Mouse (Mus musculus): ENCODE data around the gene Pde8a. TPM values are rescaled to one million over a fixed set of nuclear protein-coding genes. Genes with fewer than 3 reads are reported as not detected.
A peak's percentile ranks its signal among the peaks of the same experiment; 100 is the strongest.

The Pde8a gene
- polyA plus RNA-seq, 1 experiment from 2014 or later = 2.0 TPM

GRCm38 (mm10) chr7:81343316-81343715 lies 129.9 kb downstream of the Pde8a start:
- 11% methylated on average over 8 of the region's 8 CpGs for WGBS (ENCODE audit: insufficient replicate concordance)
- Histone ChIP-seq H3K27ac (peak overlapping the region; percentile 88), H3K4me2 (peak overlapping the region; percentile 85), H3K9ac (peak overlapping the region; percentile 99), H3K27me3 (replicated peaks) (peaks cover 7% of the 10 kb centered on the region; the same call in 1 of the 2 replicates), H3K4me1 (peaks cover 37% of the 10 kb centered on the region), H3K9me3 (replicated peaks) (no peaks in the 10 kb centered on the region), H3K36me3 (peaks cover 62% of the 10 kb centered on the region), H3K4me3 (peak overlapping the region; percentile 94)
- no peak for ATAC-seq

GRCm38 (mm10) chr7:81343831-81344230 lies 130.4 kb downstream of the Pde8a start:
- H3K27ac ChIP-seq = peak overlapping the region; percentile 88

GRCm38 (mm10) chr7:81344544-81345446 lies 131.4 kb downstream of the Pde8a start, which contains the start of gene Rps17:
Gene Rps17, minus strand, starts transcription at chr7:81345254.
- peaks cover 7% of the 10 kb centered on the region; the same call in 1 of the 2 replicates for H3K27me3 ChIP-seq (replicated peaks)
- under 1% methylated on average over 85 of the region's 85 CpGs for WGBS (ENCODE audit: insufficient replicate concordance)
- ATAC-seq = peak; percentile 84
- H3K4me3 ChIP-seq = peak within 1 kb of the TSS; percentile 94
- peaks cover 37% of the 10 kb centered on the region for H3K4me1 ChIP-seq
- H3K36me3 ChIP-seq = peaks cover 48% of the 10 kb centered on the region
- H3K27ac ChIP-seq = peak within 1 kb of the TSS; percentile 88
- H3K4me2 ChIP-seq = peak within 1 kb of the TSS; percentile 85
- H3K9me3 ChIP-seq (replicated peaks) = no peaks in the 10 kb centered on the region
- peak within 1 kb of the TSS; percentile 99 for H3K9ac ChIP-seq

More at GRCm38 (mm10) chr7:81343831-81344230, 130.4 kb downstream of the Pde8a start:
- no peaks in the 10 kb centered on the region for H3K9me3 ChIP-seq (replicated peaks)
- H3K4me1 ChIP-seq = peaks cover 37% of the 10 kb centered on the region
- peaks cover 7% of the 10 kb centered on the region; the same call in 1 of the 2 replicates for H3K27me3 ChIP-seq (replicated peaks)
- peak overlapping the region; percentile 99 for H3K9ac ChIP-seq
- WGBS (ENCODE audit: insufficient replicate concordance) = 4% methylated on average over 10 of the region's 10 CpGs
- H3K36me3 ChIP-seq = peaks cover 57% of the 10 kb centered on the region
- no peak for ATAC-seq
- H3K4me2 ChIP-seq = peak overlapping the region; percentile 85
- H3K4me3 ChIP-seq = peak overlapping the region; percentile 94

- Histone ChIP-seq H3K4me2 (peak overlapping the region; percentile 85), H3K27me3 (replicated peaks) (peaks cover 8% of the 10 kb centered on the region), H3K27ac (no peak overlapping the region), H3K4me1 (peaks cover 37% of the 10 kb centered on the region), H3K9ac (peak overlapping the region; percentile 72), H3K4me3 (peak overlapping the region; percentile 94), H3K36me3 (peaks cover 40% of the 10 kb centered on the region), H3K9me3 (replicated peaks) (no peaks in the 10 kb centered on the region)
- ATAC-seq = no peak
- WGBS (ENCODE audit: insufficient replicate concordance) = 55% methylated on average over 15 of the region's 15 CpGs
Measured at GRCm38 (mm10) chr7:81345447-81346170, 132.2 kb downstream of the Pde8a start.

GRCm38 (mm10) chr7:81348206-81348605 lies 134.8 kb downstream of the Pde8a start:
- WGBS (ENCODE audit: insufficient replicate concordance) = 57% methylated on average over 7 of the region's 7 CpGs
- H3K4me2 ChIP-seq = no peak overlapping the region
- no peak overlapping the region for H3K9ac ChIP-seq
- H3K4me3 ChIP-seq = no peak overlapping the region
- H3K4me1 ChIP-seq = peaks cover 18% of the 10 kb centered on the region
- H3K27ac ChIP-seq = no peak overlapping the region
- H3K27me3 ChIP-seq (replicated peaks) = peaks cover 15% of the 10 kb centered on the region
- peaks cover 14% of the 10 kb centered on the region for H3K36me3 ChIP-seq
- H3K9me3 ChIP-seq (replicated peaks) = no peaks in the 10 kb centered on the region
- ATAC-seq = no peak

GRCm38 (mm10) chr7:81351826-81352225 lies 138.4 kb downstream of the Pde8a start:
- Histone ChIP-seq H3K4me1 (no peaks in the 10 kb centered on the region), H3K4me2 (no peak overlapping the region), H3K27me3 (replicated peaks) (peaks cover 19% of the 10 kb centered on the region), H3K9me3 (replicated peaks) (no peaks in the 10 kb centered on the region), H3K4me3 (no peak overlapping the region), H3K27ac (no peak overlapping the region), H3K36me3 (no peaks in the 10 kb centered on the region), H3K9ac (no peak overlapping the region)
- no peak for ATAC-seq
- 72% methylated on average over 4 of the region's 4 CpGs for WGBS (ENCODE audit: insufficient replicate concordance)

GRCm38 (mm10) chr7:81355746-81356145 lies 142.3 kb downstream of the Pde8a start:
- no peak overlapping the region for H3K4me2 ChIP-seq

GRCm38 (mm10) chr7:81356360-81356759 lies 143.0 kb downstream of the Pde8a start:
- H3K9ac ChIP-seq = no peak overlapping the region
- WGBS (ENCODE audit: insufficient replicate concordance) = 62% methylated on average over 1 of the region's 1 CpGs
- no peak overlapping the region for H3K27ac ChIP-seq
- H3K36me3 ChIP-seq = no peaks in the 10 kb centered on the region
- no peak overlapping the region for H3K4me2 ChIP-seq
- no peaks in the 10 kb centered on the region for H3K4me1 ChIP-seq
- no peak for ATAC-seq
- peaks cover 25% of the 10 kb centered on the region for H3K27me3 ChIP-seq (replicated peaks)
- no peaks in the 10 kb centered on the region for H3K9me3 ChIP-seq (replicated peaks)
- no peak overlapping the region for H3K4me3 ChIP-seq

More at GRCm38 (mm10) chr7:81355746-81356145, 142.3 kb downstream of the Pde8a start:
- peaks cover 27% of the 10 kb centered on the region for H3K27me3 ChIP-seq (replicated peaks)
- no peaks in the 10 kb centered on the region for H3K9me3 ChIP-seq (replicated peaks)
- no peak overlapping the region for H3K9ac ChIP-seq
- H3K4me1 ChIP-seq = no peaks in the 10 kb centered on the region
- H3K4me3 ChIP-seq = no peak overlapping the region
- no peak for ATAC-seq
- WGBS (ENCODE audit: insufficient replicate concordance) = 69% methylated on average over 7 of the region's 7 CpGs
- no peak overlapping the region for H3K27ac ChIP-seq
- H3K36me3 ChIP-seq = no peaks in the 10 kb centered on the region

GRCm38 (mm10) chr7:81356975-81357374 lies 143.6 kb downstream of the Pde8a start:
- WGBS (ENCODE audit: insufficient replicate concordance) = 68% methylated on average over 7 of the region's 7 CpGs
- H3K4me1 ChIP-seq = no peaks in the 10 kb centered on the region

GRCm38 (mm10) chr7:81367946-81368345 lies 154.6 kb downstream of the Pde8a start:
- Histone ChIP-seq H3K27me3 (replicated peaks) (peaks cover 6% of the 10 kb centered on the region), H3K9ac (no peak overlapping the region), H3K4me1 (no peaks in the 10 kb centered on the region), H3K9me3 (replicated peaks) (no peaks in the 10 kb centered on the region), H3K27ac (no peak overlapping the region), H3K36me3 (no peaks in the 10 kb centered on the region), H3K4me2 (no peak overlapping the region), H3K4me3 (no peak overlapping the region)
- no peak for ATAC-seq
- WGBS (ENCODE audit: insufficient replicate concordance) = 64% methylated on average over 3 of the region's 3 CpGs

More at GRCm38 (mm10) chr7:81356975-81357374, 143.6 kb downstream of the Pde8a start:
- H3K4me3 ChIP-seq = no peak overlapping the region
- no peak for ATAC-seq
- H3K36me3 ChIP-seq = no peaks in the 10 kb centered on the region
- H3K27ac ChIP-seq = no peak overlapping the region
- H3K4me2 ChIP-seq = no peak overlapping the region
- H3K9me3 ChIP-seq (replicated peaks) = no peaks in the 10 kb centered on the region
- H3K9ac ChIP-seq = no peak overlapping the region
- H3K27me3 ChIP-seq (replicated peaks) = peaks cover 21% of the 10 kb centered on the region

GRCm38 (mm10) chr7:81369724-81370123 lies 156.3 kb downstream of the Pde8a start:
- ATAC-seq = no peak
- Histone ChIP-seq H3K4me2 (no peak overlapping the region), H3K4me1 (no peaks in the 10 kb centered on the region), H3K36me3 (no peaks in the 10 kb centered on the region), H3K9me3 (replicated peaks) (no peaks in the 10 kb centered on the region), H3K9ac (no peak overlapping the region), H3K27ac (no peak overlapping the region), H3K27me3 (replicated peaks) (peaks cover 1% of the 10 kb centered on the region), H3K4me3 (no peak overlapping the region)
- 42% methylated on average over 3 of the region's 3 CpGs for WGBS (ENCODE audit: insufficient replicate concordance)

- no peak overlapping the region for H3K4me2 ChIP-seq
- no peak overlapping the region for H3K27ac ChIP-seq
- WGBS (ENCODE audit: insufficient replicate concordance) = 19% methylated on average over 5 of the region's 5 CpGs
- no peaks in the 10 kb centered on the region for H3K4me1 ChIP-seq
- peaks cover 3% of the 10 kb centered on the region; the same call in 1 of the 2 replicates for H3K27me3 ChIP-seq (replicated peaks)
- no peaks in the 10 kb centered on the region for H3K9me3 ChIP-seq (replicated peaks)
- H3K4me3 ChIP-seq = no peak overlapping the region
- ATAC-seq = no peak
- H3K36me3 ChIP-seq = no peaks in the 10 kb centered on the region
- no peak overlapping the region for H3K9ac ChIP-seq
Measured at GRCm38 (mm10) chr7:81371811-81372210, 158.4 kb downstream of the Pde8a start.

Measured in liver, embryonic 12.5 days (tissue).